Mouse (Mus musculus) forebrain, embryonic 11.5 days (tissue): Measurements from ENCODE around the gene Rbfox2. TPM values are rescaled to one million over a fixed set of nuclear protein-coding genes. Genes with fewer than 3 reads are reported as not detected.

Experiments used
- ATAC-seq: fragments of 200-750 bp; cut with Nextera tagmentation; replicated peaks from 2 replicates; pipeline ENCODE4 v1.8.0; 2017; ENCODE audit warnings: moderate TSS enrichment; ENCODE audit not compliant: low FRiP score
- DNase-seq: peaks from one replicate; pipeline ENCODE4 v3.0.0-alpha.2; 2017; ENCODE audit warnings: low spot score
- H3K27ac ChIP-seq: fragments of 300-500 bp; sonication (generic); 2 replicates; pipeline ENCODE4 v1.5.1; 2014; ENCODE audit warnings: low read depth, low read length
- H3K27me3 ChIP-seq: fragments of 300-500 bp; sonication (generic); 2 replicates; pipeline ENCODE4 v1.6.1; 2014; ENCODE audit warnings: mild to moderate bottlenecking, low read length, mixed read lengths; ENCODE audit not compliant: control insufficient read depth, insufficient read depth
- H3K36me3 ChIP-seq: fragments of 300-500 bp; sonication (generic); 2 replicates; pipeline ENCODE4 v1.6.1; 2014; ENCODE audit warnings: mild to moderate bottlenecking, low read length, moderate library complexity, mixed read lengths; ENCODE audit not compliant: control insufficient read depth, insufficient read depth
- H3K4me1 ChIP-seq: fragments of 300-500 bp; sonication (generic); replicated peaks from 2 replicates; pipeline ENCODE4 v1.6.1; 2014; ENCODE audit warnings: low read length, mixed read lengths; ENCODE audit not compliant: control insufficient read depth, insufficient read depth
- H3K4me2 ChIP-seq: fragments of 300-500 bp; sonication (generic); 2 replicates; pipeline ENCODE4 v1.6.1; 2014; ENCODE audit warnings: low read depth, mild to moderate bottlenecking, low read length, moderate library complexity, mixed read lengths; ENCODE audit not compliant: severe bottlenecking
- H3K4me3 ChIP-seq: fragments of 300-500 bp; sonication (generic); 2 replicates; pipeline ENCODE4 v1.5.1; 2014; ENCODE audit warnings: low read depth, low read length
- H3K9ac ChIP-seq: fragments of 300-500 bp; sonication (generic); 2 replicates; pipeline ENCODE4 v1.6.1; 2014; ENCODE audit warnings: low read length
- H3K9me3 ChIP-seq: fragments of 300-500 bp; sonication (generic); 2 replicates; pipeline ENCODE4 v1.6.1; 2016; ENCODE audit warnings: low read length, mixed read lengths; ENCODE audit not compliant: control insufficient read depth
- WGBS: fragments of 180-500 bp; shearing (Covaris S2); extraction: QIAGEN DNeasy Blood & Tissue Kit; methylation state at CpG from one replicate; pipeline ENCODE4 v1.1.7; 2014; 5-methylcytosine and 5-hydroxymethylcytosine counted together
- polyA plus RNA-seq: library from polyadenylated mRNA; unstranded; fragments of >200 nt; fragmentation: Nextera tagmentation; extraction: Ambion mirVana; gene quantifications from 2 replicates; pipeline ENCODE4 v1.2.1, GENCODE M21; 2014

The Rbfox2 gene
- polyA plus RNA-seq, 1 experiment from 2014 or later, result 68.2 TPM

GRCm38 (mm10) chr15:77168781-77169180, 138.0 kb downstream of the Rbfox2 start:
- Histone ChIP-seq H3K9ac (no peak overlapping the region), H3K4me3 (no peak overlapping the region), H3K4me1 (peaks cover 2% of the 10 kb centered on the region; the same call in 1 of the 2 replicates), H3K27me3 (no peaks in the 10 kb centered on the region), H3K36me3 (no peaks in the 10 kb centered on the region), H3K4me2 (no peak overlapping the region), H3K9me3 (no peaks in the 10 kb centered on the region), H3K27ac (no peak overlapping the region)
- DNase-seq (no peak), ATAC-seq (no peak)
- 89% methylated on average over 2 of the region's 2 CpGs for WGBS

- H3K27ac ChIP-seq, result no peak overlapping the region
- H3K9ac ChIP-seq, result no peak overlapping the region
- H3K4me1 ChIP-seq, result peaks cover 2% of the 10 kb centered on the region; the same call in 1 of the 2 replicates
- 89% methylated on average over 1 of the region's 1 CpGs for WGBS
- no peaks in the 10 kb centered on the region for H3K27me3 ChIP-seq
- ATAC-seq, result no peak
- H3K36me3 ChIP-seq, result no peaks in the 10 kb centered on the region
- no peak for DNase-seq
- H3K9me3 ChIP-seq, result no peaks in the 10 kb centered on the region
- H3K4me2 ChIP-seq, result no peak overlapping the region
- H3K4me3 ChIP-seq, result no peak overlapping the region
These were observed 140.5 kb downstream of the Rbfox2 start for GRCm38 (mm10) chr15:77166225-77166732.

GRCm38 (mm10) chr15:77163336-77163735, 143.5 kb downstream of the Rbfox2 start:
- no peak overlapping the region for H3K27ac ChIP-seq
- DNase-seq, result no peak

GRCm38 (mm10) chr15:77162931-77163330, 143.9 kb downstream of the Rbfox2 start:
- Histone ChIP-seq H3K4me1 (peaks cover 2% of the 10 kb centered on the region; the same call in 1 of the 2 replicates), H3K9me3 (no peaks in the 10 kb centered on the region), H3K36me3 (no peaks in the 10 kb centered on the region), H3K27ac (no peak overlapping the region), H3K9ac (no peak overlapping the region), H3K4me3 (no peak overlapping the region), H3K4me2 (no peak overlapping the region), H3K27me3 (no peaks in the 10 kb centered on the region)
- DNase-seq, result no peak
- no peak for ATAC-seq
- WGBS, result 81% methylated on average over 6 of the region's 6 CpGs

More at GRCm38 (mm10) chr15:77163336-77163735, 143.5 kb downstream of the Rbfox2 start:
- no peak for ATAC-seq
- peaks cover 2% of the 10 kb centered on the region; the same call in 1 of the 2 replicates for H3K4me1 ChIP-seq
- H3K36me3 ChIP-seq, result no peaks in the 10 kb centered on the region
- no peak overlapping the region for H3K4me3 ChIP-seq
- H3K4me2 ChIP-seq, result no peak overlapping the region
- H3K9ac ChIP-seq, result no peak overlapping the region; the same call in 1 of the 2 replicates
- H3K9me3 ChIP-seq, result no peaks in the 10 kb centered on the region
- 30% methylated on average over 6 of the region's 6 CpGs for WGBS
- H3K27me3 ChIP-seq, result no peaks in the 10 kb centered on the region

- Histone ChIP-seq H3K4me3 (no peak overlapping the region), H3K9me3 (no peaks in the 10 kb centered on the region), H3K4me2 (no peak overlapping the region), H3K27ac (no peak overlapping the region), H3K9ac (no peak overlapping the region), H3K4me1 (peaks cover 2% of the 10 kb centered on the region; the same call in 1 of the 2 replicates), H3K36me3 (no peaks in the 10 kb centered on the region), H3K27me3 (no peaks in the 10 kb centered on the region)
- DNase-seq, result no peak
- WGBS, result 77% methylated on average over 5 of the region's 5 CpGs
- ATAC-seq, result no peak
These were observed 145.4 kb downstream of the Rbfox2 start for GRCm38 (mm10) chr15:77161382-77161781.

- ATAC-seq (no peak), DNase-seq (no peak)
- no peaks in the 10 kb centered on the region for H3K27me3 ChIP-seq
- H3K4me2 ChIP-seq, result no peak overlapping the region
- peaks cover 2% of the 10 kb centered on the region; the same call in 1 of the 2 replicates for H3K4me1 ChIP-seq
- H3K27ac ChIP-seq, result no peak overlapping the region
- H3K9me3 ChIP-seq, result no peaks in the 10 kb centered on the region
- no peak overlapping the region for H3K9ac ChIP-seq
- H3K4me3 ChIP-seq, result no peak overlapping the region
- H3K36me3 ChIP-seq, result no peaks in the 10 kb centered on the region
- 87% methylated on average over 4 of the region's 4 CpGs for WGBS
These were observed 146.0 kb downstream of the Rbfox2 start for GRCm38 (mm10) chr15:77160848-77161247.

GRCm38 (mm10) chr15:77156525-77156924, 150.3 kb downstream of the Rbfox2 start:
- H3K4me2 ChIP-seq, result no peak overlapping the region
- no peaks in the 10 kb centered on the region for H3K36me3 ChIP-seq
- H3K27me3 ChIP-seq, result no peaks in the 10 kb centered on the region
- no peak overlapping the region for H3K4me3 ChIP-seq
- H3K4me1 ChIP-seq, result peaks cover 5% of the 10 kb centered on the region; the same call in 1 of the 2 replicates
- DNase-seq (no peak), ATAC-seq (no peak)
- no peak overlapping the region for H3K9ac ChIP-seq
- no peak overlapping the region for H3K27ac ChIP-seq
- H3K9me3 ChIP-seq, result no peaks in the 10 kb centered on the region
- WGBS, result 63% methylated on average over 3 of the region's 3 CpGs

- no peak overlapping the region for H3K4me2 ChIP-seq
- WGBS, result 74% methylated on average over 10 of the region's 10 CpGs
- H3K27ac ChIP-seq, result no peak overlapping the region
- no peaks in the 10 kb centered on the region for H3K27me3 ChIP-seq
- H3K9me3 ChIP-seq, result no peaks in the 10 kb centered on the region
- DNase-seq (no peak), ATAC-seq (peak; percentile 37)
- H3K9ac ChIP-seq, result no peak overlapping the region
- H3K4me1 ChIP-seq, result peaks cover 16% of the 10 kb centered on the region; the same call in 1 of the 2 replicates
- no peaks in the 10 kb centered on the region for H3K36me3 ChIP-seq
- no peak overlapping the region for H3K4me3 ChIP-seq
These were observed 152.5 kb downstream of the Rbfox2 start for GRCm38 (mm10) chr15:77154248-77154785.

GRCm38 (mm10) chr15:77153625-77154024, 153.2 kb downstream of the Rbfox2 start:
- peak overlapping the region; percentile 73 for H3K9ac ChIP-seq
- H3K4me2 ChIP-seq, result peak overlapping the region; percentile 77
- ATAC-seq, result peak; percentile 94
- no peaks in the 10 kb centered on the region for H3K36me3 ChIP-seq
- no peaks in the 10 kb centered on the region for H3K9me3 ChIP-seq
- WGBS, result 1% methylated on average over 12 of the region's 12 CpGs
- peaks cover 16% of the 10 kb centered on the region; the same call in 1 of the 2 replicates for H3K4me1 ChIP-seq
- H3K27me3 ChIP-seq, result no peaks in the 10 kb centered on the region
- peak overlapping the region; percentile 90 for H3K27ac ChIP-seq
- peak; percentile 89 for DNase-seq
- H3K4me3 ChIP-seq, result peak overlapping the region; percentile 47
